Mouse (Mus musculus): Measurements from ENCODE around the gene Ufd1. TPM values are rescaled to one million over a fixed set of nuclear protein-coding genes. Genes with fewer than 3 reads are reported as not detected.

The Ufd1 gene
- polyA plus RNA-seq (2015; fragmentation: Nextera tagmentation; extraction: Ambion mirVana), result 79.1 and 80.0 TPM in 2 replicates

DNA sequence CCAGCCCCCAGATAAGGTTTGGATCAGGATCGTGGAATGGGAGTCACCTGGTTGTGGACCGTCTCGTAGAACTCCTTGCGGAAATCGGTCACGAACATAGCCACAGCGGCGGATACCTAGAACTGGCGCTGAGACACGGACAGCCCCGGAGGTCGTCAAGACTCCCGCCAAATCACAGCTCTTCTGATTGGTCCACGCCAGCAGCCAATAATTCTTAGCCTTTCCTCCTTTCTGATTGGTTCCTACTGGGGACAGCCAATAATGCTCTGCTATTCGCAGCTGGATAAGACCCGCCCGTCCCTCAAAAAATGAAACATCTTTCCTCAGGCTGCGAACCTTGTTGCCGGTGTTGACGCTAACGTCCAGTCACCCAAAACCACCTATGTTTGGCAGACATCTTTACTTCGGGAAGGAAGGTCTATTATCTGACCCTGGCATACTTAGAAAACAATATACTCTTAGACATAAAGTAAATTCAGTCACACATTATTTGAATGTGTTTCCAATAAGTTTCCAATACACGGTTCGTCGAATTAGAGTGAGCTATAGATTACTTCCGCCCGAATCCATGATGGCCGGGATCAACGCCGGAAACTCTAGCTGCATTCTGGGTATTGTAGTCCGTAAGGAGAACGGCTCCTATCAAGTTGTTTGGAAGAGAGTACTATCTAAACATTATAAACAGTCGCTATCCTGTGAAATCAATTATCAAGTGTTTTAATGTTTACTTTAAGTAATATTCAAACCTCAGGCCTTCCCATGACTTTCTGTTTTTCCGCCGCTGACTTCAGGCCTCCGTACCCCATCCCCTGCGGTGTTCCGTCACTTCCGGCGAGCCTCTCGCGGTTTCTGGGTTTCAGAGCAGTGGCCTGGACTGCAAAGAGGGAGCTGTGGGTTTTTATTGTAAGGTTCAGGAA is at the start of gene Ufd1, which contains the start of gene Cdc45:
Gene Ufd1, plus strand, starts transcription at position 312 of the 917 bp plus-strand sequence.
Gene Cdc45, minus strand, starts transcription at position 520 of the 917 bp plus-strand sequence.
- H3K9ac ChIP-seq (ENCODE audit: low read length), result peak within 1 kb of the TSS; percentile 88
- WGBS, result under 1% methylated on average over 42 of the region's 42 CpGs
- H3K4me3 ChIP-seq (replicated peaks; ENCODE audit: low read length), result peak within 1 kb of the TSS; percentile 65
- H3K27me3 ChIP-seq (ENCODE audit: control insufficient read depth, insufficient read depth, low read length), result no peaks in the 10 kb centered on the region
- H3K4me2 ChIP-seq (ENCODE audit: low read depth, low read length), result peak within 1 kb of the TSS; percentile 79
- peak; percentile 96 for ATAC-seq (ENCODE audit: insufficient read depth, low FRiP score)
- peaks cover 9% of the 10 kb centered on the region for H3K4me1 ChIP-seq (ENCODE audit: control insufficient read depth, insufficient read depth, low read length)
- 0 out of 2 replicates have a peak, but pooled peaks cover 4% of the 10 kb centered on the region for H3K36me3 ChIP-seq (ENCODE audit: control insufficient read depth, insufficient read depth, low read length)
- H3K27ac ChIP-seq (ENCODE audit: low read length), result peak within 1 kb of the TSS; percentile 77
- no peaks in the 10 kb centered on the region for H3K9me3 ChIP-seq (replicated peaks; ENCODE audit: control insufficient read depth, low read length)

DNA sequence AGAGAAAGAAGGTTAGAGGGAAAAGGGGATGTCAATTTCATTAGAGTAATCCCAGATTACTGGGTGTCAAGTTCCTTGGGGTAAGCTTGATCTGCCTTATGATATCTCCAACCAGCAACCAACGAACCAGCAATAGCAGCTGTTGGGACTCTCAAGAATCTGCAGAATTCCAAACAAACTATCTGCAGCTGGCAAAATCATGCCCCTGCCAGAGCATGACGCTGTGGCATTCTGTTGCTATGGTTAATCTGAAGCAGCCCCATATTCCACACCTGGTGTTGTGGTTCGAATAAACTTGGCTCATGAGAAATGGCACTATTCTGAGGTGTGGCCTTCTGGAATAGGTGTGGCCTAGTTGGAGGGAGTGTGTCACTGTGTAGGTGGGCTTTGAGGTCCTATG is 48.6 kb upstream of the Ufd1 start:
- WGBS, result 50% methylated on average over 3 of the region's 3 CpGs
- ATAC-seq (ENCODE audit: insufficient read depth, low FRiP score), result no peak

DNA sequence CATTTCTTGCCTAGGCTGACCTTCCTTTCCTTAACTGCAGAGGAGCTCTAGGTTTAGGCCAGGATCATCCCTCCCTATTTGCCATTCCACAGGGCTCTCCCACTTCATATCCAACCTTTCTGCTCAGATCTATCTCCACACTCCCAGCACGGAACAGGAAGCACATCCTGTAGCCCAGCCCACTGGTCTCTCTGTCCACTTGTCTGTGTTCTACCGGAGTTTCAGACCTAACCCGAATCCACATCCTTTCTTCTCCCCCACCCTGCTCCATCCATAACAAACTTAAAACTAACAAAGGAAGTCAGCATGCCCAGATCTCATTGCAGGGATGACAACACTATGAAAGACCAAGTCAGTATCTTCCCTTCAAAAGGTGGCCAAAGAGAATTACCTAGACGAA is 45.2 kb upstream of the Ufd1 start:
- no peaks in the 10 kb centered on the region for H3K36me3 ChIP-seq (ENCODE audit: control insufficient read depth, insufficient read depth, low read length)
- H3K27ac ChIP-seq (ENCODE audit: low read length), result no peak overlapping the region
- H3K9me3 ChIP-seq (replicated peaks; ENCODE audit: control insufficient read depth, low read length), result no peaks in the 10 kb centered on the region
- 70% methylated on average over 4 of the region's 4 CpGs for WGBS
- no peak overlapping the region for H3K4me3 ChIP-seq (replicated peaks; ENCODE audit: low read length)
- H3K27me3 ChIP-seq (ENCODE audit: control insufficient read depth, insufficient read depth, low read length), result no peaks in the 10 kb centered on the region
- no peak overlapping the region for H3K9ac ChIP-seq (ENCODE audit: low read length)
- no peak overlapping the region for H3K4me2 ChIP-seq (ENCODE audit: low read depth, low read length)
- H3K4me1 ChIP-seq (ENCODE audit: control insufficient read depth, insufficient read depth, low read length), result no peaks in the 10 kb centered on the region
- ATAC-seq (ENCODE audit: insufficient read depth, low FRiP score), result no peak

More for the DNA sequence above, 48.6 kb upstream of the Ufd1 start:
- H3K27ac ChIP-seq (ENCODE audit: low read length), result no peak overlapping the region
- no peak overlapping the region for H3K4me3 ChIP-seq (replicated peaks; ENCODE audit: low read length)
- no peak overlapping the region for H3K9ac ChIP-seq (ENCODE audit: low read length)
- no peaks in the 10 kb centered on the region for H3K9me3 ChIP-seq (replicated peaks; ENCODE audit: control insufficient read depth, low read length)
- no peaks in the 10 kb centered on the region for H3K27me3 ChIP-seq (ENCODE audit: control insufficient read depth, insufficient read depth, low read length)
- no peaks in the 10 kb centered on the region for H3K4me1 ChIP-seq (ENCODE audit: control insufficient read depth, insufficient read depth, low read length)
- H3K4me2 ChIP-seq (ENCODE audit: low read depth, low read length), result no peak overlapping the region
- H3K36me3 ChIP-seq (ENCODE audit: control insufficient read depth, insufficient read depth, low read length), result no peaks in the 10 kb centered on the region

DNA sequence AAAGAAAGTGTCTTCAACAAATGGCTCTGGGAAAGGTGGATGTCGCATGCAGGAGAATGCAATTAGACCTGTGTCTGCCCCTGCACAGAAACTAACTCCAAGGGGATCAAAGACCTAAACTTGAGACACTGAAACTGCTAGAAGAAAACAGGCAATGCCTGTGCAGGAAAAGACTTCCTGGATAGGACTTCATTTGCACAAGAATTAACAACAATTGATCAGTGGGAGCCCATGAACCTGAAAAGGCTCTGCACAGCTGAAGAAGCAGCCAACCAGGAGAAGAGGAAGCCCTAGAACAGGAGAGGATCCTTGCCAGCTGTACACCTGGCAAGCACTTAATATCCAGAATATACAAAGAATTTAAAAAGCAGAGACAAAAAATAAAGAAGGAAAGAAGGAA is 42.1 kb upstream of the Ufd1 start:
- H3K4me1 ChIP-seq (ENCODE audit: control insufficient read depth, insufficient read depth, low read length), result no peaks in the 10 kb centered on the region
- H3K4me3 ChIP-seq (replicated peaks; ENCODE audit: low read length), result no peak overlapping the region
- no peaks in the 10 kb centered on the region for H3K36me3 ChIP-seq (ENCODE audit: control insufficient read depth, insufficient read depth, low read length)
- H3K27me3 ChIP-seq (ENCODE audit: control insufficient read depth, insufficient read depth, low read length), result no peaks in the 10 kb centered on the region
- no peak overlapping the region for H3K4me2 ChIP-seq (ENCODE audit: low read depth, low read length)
- H3K9ac ChIP-seq (ENCODE audit: low read length), result no peak overlapping the region
- 60% methylated on average over 1 of the region's 1 CpGs for WGBS
- ATAC-seq (ENCODE audit: insufficient read depth, low FRiP score), result no peak
- H3K27ac ChIP-seq (ENCODE audit: low read length), result no peak overlapping the region
- no peaks in the 10 kb centered on the region for H3K9me3 ChIP-seq (replicated peaks; ENCODE audit: control insufficient read depth, low read length)

DNA sequence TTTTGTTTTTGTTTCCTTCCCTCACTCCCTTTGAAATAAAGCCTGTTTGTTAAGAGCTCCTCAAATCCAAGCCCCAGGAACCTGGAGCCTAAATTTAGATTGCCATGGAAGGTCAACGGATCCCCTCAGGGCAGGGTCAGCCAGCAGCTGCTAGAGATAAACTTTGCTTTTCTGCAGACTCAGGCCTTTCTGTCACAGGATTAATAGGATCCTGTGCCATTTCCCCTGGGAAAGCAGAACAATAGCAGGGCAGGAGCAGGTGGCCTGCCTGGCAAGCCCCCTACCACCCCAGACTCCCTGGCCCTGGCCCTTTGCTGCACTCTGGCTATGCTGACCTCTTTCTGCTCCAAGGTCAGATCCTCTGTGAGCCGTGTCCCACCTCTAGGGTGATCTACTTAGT is 37.6 kb upstream of the Ufd1 start:
- peaks cover 35% of the 10 kb centered on the region for H3K27me3 ChIP-seq (ENCODE audit: control insufficient read depth, insufficient read depth, low read length)
- H3K36me3 ChIP-seq (ENCODE audit: control insufficient read depth, insufficient read depth, low read length), result no peaks in the 10 kb centered on the region
- 20% methylated on average over 2 of the region's 2 CpGs for WGBS
- H3K4me3 ChIP-seq (replicated peaks; ENCODE audit: low read length), result no peak overlapping the region
- ATAC-seq (ENCODE audit: insufficient read depth, low FRiP score), result no peak
- H3K9me3 ChIP-seq (replicated peaks; ENCODE audit: control insufficient read depth, low read length), result no peaks in the 10 kb centered on the region
- H3K27ac ChIP-seq (ENCODE audit: low read length), result no peak overlapping the region
- H3K4me2 ChIP-seq (ENCODE audit: low read depth, low read length), result no peak overlapping the region
- no peaks in the 10 kb centered on the region for H3K4me1 ChIP-seq (ENCODE audit: control insufficient read depth, insufficient read depth, low read length)
- no peak overlapping the region for H3K9ac ChIP-seq (ENCODE audit: low read length)

DNA sequence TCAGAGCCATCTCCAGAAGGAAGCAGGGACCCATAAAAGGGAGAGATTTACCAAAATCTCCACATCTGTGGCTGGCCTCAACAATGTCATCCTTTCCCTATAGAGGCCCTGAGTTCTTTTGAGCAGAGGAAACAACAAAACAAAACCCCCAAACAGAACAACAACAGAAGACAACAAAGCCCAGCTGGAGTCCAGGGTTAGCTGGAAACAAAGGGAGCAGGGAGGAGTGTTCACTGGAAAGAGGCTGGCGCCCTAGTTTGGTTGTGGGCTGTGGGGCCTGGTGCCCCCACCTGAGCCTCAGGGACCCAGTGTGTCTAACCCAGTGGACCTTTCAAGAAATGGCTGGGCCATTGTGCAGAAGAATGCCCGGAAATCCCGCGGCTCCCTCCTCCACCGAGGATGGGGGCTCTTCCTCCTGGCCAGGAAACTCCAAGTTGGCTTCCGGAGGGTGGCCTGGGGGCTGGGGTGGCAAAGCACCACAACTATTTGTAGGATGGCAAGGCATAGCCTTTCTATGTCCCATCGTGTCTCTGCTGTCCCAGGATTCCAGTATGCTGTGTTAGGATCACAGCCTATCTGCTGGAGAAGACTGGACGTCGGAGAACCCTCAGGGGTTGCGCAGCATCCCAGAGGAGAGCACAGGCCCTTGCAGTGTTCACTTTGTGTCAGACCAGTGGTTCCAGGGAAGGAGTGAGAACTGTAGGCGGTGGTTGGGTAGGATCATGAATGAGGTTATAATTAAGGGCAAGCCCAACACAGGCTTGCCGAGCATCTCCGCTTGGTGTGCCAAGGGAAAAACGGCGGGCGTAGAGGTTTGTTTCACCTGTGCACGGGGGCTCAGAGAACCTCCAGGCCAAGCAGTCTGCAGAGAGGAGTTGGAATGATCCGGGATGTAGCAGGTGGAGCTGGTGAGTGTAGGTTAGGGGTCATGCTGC is 35.7 kb upstream of the Ufd1 start:
- WGBS, result 45% methylated on average over 18 of the region's 18 CpGs
- peaks cover 42% of the 10 kb centered on the region for H3K27me3 ChIP-seq (ENCODE audit: control insufficient read depth, insufficient read depth, low read length)
- H3K36me3 ChIP-seq (ENCODE audit: control insufficient read depth, insufficient read depth, low read length), result no peaks in the 10 kb centered on the region
- peak overlapping the region; percentile 2; the same call in 1 of the 2 replicates for H3K27ac ChIP-seq (ENCODE audit: low read length)
- ATAC-seq (ENCODE audit: insufficient read depth, low FRiP score), result no peak
- H3K9ac ChIP-seq (ENCODE audit: low read length), result no peak overlapping the region
- no peak overlapping the region; the same call in 1 of the 2 replicates for H3K4me3 ChIP-seq (replicated peaks; ENCODE audit: low read length)
- H3K9me3 ChIP-seq (replicated peaks; ENCODE audit: control insufficient read depth, low read length), result no peaks in the 10 kb centered on the region
- no peaks in the 10 kb centered on the region for H3K4me1 ChIP-seq (ENCODE audit: control insufficient read depth, insufficient read depth, low read length)
- peak overlapping the region; percentile 64; the same call in 1 of the 2 replicates for H3K4me2 ChIP-seq (ENCODE audit: low read depth, low read length)

DNA sequence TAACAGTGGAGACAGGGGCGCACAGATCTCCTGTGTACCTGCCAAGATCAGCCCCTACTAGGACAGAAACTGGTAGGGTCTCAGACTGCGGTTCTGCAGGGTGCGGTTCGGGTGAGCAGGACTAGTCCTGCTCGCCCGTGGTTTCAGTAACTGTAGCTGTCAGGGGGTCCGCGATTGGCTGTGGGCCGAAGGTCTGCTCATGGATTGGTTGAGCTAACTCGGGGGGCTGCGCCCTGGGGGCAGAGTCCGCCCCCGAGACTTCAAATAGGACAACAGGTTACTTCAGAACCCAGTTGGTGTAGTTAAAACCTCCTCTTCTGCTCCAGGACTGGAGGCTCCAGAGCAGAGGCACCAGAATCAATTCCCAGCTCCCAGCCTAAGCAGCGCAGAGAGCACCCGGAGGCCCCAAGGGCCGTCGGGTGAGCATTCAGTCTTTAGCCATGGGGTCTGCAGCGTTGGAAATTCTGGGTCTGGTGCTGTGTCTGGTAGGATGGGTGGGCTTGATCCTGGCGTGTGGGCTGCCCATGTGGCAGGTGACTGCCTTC is 35.0 kb upstream of the Ufd1 start, which contains the start of gene Cldn5:
Gene Cldn5, plus strand, starts transcription at position 292 of the 545 bp plus-strand sequence.
- Histone ChIP-seq H3K27me3 (ENCODE audit: control insufficient read depth, insufficient read depth, low read length) (peaks cover 42% of the 10 kb centered on the region), H3K9me3 (replicated peaks; ENCODE audit: control insufficient read depth, low read length) (no peaks in the 10 kb centered on the region), H3K9ac (ENCODE audit: low read length) (peak within 1 kb of the TSS; percentile 58), H3K4me3 (replicated peaks; ENCODE audit: low read length) (peak within 1 kb of the TSS; percentile 47), H3K4me2 (ENCODE audit: low read depth, low read length) (peak within 1 kb of the TSS; percentile 64), H3K4me1 (ENCODE audit: control insufficient read depth, insufficient read depth, low read length) (no peaks in the 10 kb centered on the region), H3K27ac (ENCODE audit: low read length) (peak within 1 kb of the TSS; percentile 2; the same call in 1 of the 2 replicates), H3K36me3 (ENCODE audit: control insufficient read depth, insufficient read depth, low read length) (no peaks in the 10 kb centered on the region)
- ATAC-seq (ENCODE audit: insufficient read depth, low FRiP score), result peak; percentile 72
- 9% methylated on average over 19 of the region's 19 CpGs for WGBS

DNA sequence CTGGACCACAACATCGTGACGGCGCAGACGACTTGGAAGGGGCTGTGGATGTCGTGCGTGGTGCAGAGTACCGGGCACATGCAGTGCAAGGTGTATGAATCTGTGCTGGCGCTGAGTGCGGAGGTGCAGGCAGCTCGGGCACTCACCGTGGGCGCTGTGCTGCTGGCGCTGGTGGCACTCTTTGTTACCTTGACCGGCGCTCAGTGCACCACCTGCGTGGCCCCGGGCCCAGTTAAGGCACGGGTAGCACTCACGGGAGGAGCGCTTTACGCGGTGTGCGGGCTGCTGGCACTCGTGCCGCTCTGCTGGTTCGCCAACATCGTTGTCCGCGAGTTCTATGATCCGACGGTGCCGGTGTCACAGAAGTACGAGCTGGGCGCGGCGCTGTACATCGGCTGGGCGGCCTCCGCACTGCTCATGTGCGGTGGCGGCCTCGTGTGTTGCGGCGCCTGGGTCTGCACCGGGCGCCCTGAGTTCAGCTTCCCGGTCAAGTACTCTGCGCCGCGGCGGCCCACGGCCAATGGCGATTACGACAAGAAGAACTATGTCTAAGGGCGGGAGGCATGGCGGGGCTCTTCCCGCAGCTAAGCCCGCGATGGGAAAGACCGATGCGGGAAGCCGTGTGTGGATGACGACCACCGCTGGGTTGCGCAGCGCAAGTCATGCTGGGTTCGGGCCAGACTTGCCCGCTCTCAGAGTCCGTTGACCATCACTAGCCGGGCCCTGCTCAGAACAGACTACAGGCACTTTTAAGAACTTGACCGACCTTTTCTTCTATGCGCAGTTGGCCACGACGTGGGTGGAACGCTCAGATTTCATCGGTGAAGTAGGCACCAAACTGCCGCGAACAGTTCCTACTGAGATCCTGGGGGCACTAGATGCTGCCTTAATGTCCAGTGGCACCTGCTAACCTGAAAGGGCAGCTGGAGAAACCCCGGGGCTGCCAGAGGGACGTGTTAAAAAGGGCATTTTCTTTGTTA is 34.2 kb upstream of the Ufd1 start:
- Histone ChIP-seq H3K4me1 (ENCODE audit: control insufficient read depth, insufficient read depth, low read length) (no peaks in the 10 kb centered on the region), H3K4me3 (replicated peaks; ENCODE audit: low read length) (peak overlapping the region; percentile 47), H3K4me2 (ENCODE audit: low read depth, low read length) (peak overlapping the region; percentile 64), H3K27ac (ENCODE audit: low read length) (no peak overlapping the region), H3K9ac (ENCODE audit: low read length) (peak overlapping the region; percentile 58), H3K9me3 (replicated peaks; ENCODE audit: control insufficient read depth, low read length) (no peaks in the 10 kb centered on the region), H3K36me3 (ENCODE audit: control insufficient read depth, insufficient read depth, low read length) (no peaks in the 10 kb centered on the region), H3K27me3 (ENCODE audit: control insufficient read depth, insufficient read depth, low read length) (peaks cover 42% of the 10 kb centered on the region)
- peak; percentile 30; the same call in 1 of the 2 replicates for ATAC-seq (ENCODE audit: insufficient read depth, low FRiP score)
- 3% methylated on average over 80 of the region's 80 CpGs for WGBS
